Mouse (Mus musculus) mouse embryonic stem cell (cell line): ENCODE measurements around the gene Susd3.

ENCODE experiments used
- in situ Hi-C, 2 experiments: fragments of 300-500 bp; cut with MboI; formaldehyde crosslinking; loops; 1 replicate in 1 of 2; 3 replicates in 1 of 2; pipeline ENCODE4 v1.14.3; 2019 to 2020; ENCODE audit warnings: low sequenced_read_pairs in 2 of 2, low pct_unique_long_range_greater_than_20kb in 1 of 2, mixed read lengths in 1 of 2; ENCODE audit not compliant: unreplicated experiment in 1 of 2

Susd3 gene

DNA sequence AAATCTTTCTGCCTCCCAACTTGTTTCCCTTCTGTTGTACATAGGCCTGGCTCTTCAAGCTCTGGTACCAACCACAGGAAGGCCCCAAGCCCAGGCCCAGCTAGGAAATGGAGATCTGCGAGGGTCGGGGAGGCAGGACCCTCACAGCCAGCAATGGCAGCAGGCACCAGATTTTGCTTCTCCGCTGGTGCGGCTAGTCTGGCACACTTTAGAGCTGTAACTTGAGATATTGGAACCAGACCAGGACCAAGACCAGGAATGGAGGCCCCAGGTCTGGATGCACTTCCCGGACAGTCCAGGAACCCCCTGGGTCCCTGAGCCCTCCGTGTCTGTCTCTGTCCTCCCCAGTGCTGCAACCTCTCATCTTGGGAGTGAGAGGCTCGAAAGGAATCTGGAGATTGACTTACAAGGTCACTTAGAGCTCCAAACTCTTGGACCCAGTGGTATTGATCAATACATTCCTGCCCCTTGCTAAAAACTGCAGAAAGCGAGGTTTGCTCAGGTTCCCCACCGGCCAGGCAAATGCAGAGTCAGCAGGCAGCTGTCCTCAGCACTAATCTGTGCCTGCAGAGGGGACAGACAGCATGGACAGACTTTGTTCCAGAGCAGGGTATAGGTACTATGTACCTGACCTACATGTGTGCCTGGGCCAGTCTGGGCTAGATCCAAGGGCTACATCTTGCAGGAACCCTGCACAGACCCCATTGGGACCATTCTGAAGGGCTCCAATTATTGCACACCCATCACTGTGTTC, 31.5 kb downstream of the Susd3 start:
- in situ Hi-C loops = no loop called here

GRCm38 (mm10) chr13:49216220-49216552, 32.3 kb downstream of the Susd3 start:
- in situ Hi-C loops = no loop called here

DNA sequence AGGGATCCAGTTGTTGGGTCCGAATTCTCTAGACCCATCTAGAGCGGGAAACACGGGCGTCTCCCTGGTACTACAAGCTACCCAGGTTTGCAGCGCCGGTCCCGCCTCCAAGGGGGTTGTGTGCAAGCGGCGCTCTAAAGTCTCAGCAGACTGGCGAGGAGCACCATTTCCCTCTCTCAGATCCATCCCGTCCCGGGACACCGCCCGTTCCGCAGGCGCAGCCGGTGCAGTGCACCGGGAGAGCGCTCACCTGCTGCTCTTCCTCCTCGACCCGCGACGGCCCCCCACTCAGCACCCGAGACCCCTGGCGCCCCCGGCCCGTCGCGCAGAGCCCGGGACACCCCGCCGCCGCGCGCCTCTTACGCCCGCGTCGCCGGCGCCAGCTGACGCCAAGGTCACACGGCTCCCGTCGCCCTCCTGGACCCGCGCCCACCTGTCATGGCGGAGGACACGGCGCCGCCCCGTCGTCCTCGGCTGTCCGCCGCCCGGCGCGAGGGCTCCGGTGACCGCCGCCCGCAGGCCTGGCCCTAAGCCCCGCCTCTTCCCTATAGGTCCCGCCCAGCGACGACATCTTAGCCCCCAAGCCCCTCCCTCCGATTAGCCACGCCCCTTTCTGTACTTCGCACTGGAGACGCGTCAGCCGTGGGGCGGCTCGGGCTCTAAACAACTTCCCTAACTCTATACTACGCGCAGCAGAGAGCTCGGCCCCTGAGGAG, 32.8 kb downstream of the Susd3 start, which contains the start of gene Card19:
TSS of gene Card19 (minus strand) at position 534 of the 716 bp plus-strand sequence.
- in situ Hi-C loops = no loop called here

DNA sequence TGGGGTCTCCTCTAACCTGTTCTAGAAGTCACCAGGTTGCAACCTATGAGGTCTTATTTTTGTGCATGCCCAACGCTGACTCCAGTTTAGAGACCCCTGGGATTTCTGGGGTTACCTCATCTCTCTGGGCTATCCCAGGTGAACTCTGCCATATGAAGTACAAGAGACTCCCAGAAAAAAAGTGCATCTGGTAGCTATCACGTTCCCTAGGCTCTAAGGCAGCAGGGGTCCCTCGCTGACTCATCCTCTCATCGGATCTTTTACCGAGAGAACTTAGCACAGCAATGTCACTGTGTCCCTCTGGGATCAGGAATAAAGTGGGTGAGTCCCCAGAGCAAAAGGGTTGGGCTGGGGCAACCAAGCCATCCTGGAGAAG, 33.4 kb downstream of the Susd3 start:
- in situ Hi-C loops = no loop called here

DNA sequence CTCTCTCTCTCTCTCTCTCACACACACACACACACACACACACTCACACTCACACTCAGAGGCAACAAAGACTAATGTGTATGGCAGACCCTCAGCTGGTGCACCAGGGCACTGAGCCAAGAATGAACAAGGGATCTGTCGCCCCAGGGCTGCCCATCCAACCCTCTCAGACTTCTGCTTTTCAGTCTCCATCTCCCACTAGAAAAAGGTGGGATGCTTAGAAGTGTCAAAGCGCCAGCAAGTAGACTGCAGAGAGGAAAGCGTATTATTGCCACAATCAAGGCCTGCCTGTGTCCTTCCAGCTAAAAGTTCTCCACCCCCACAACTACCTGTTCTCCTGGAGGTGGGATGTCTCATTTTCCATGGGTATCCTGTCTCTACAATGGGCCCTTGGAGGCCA, 34.1 kb downstream of the Susd3 start:
- in situ Hi-C loops = no loop called here

- in situ Hi-C loops = no loop called here
Observed at GRCm38 (mm10) chr13:49213531-49213932, 35.0 kb downstream of the Susd3 start.

DNA sequence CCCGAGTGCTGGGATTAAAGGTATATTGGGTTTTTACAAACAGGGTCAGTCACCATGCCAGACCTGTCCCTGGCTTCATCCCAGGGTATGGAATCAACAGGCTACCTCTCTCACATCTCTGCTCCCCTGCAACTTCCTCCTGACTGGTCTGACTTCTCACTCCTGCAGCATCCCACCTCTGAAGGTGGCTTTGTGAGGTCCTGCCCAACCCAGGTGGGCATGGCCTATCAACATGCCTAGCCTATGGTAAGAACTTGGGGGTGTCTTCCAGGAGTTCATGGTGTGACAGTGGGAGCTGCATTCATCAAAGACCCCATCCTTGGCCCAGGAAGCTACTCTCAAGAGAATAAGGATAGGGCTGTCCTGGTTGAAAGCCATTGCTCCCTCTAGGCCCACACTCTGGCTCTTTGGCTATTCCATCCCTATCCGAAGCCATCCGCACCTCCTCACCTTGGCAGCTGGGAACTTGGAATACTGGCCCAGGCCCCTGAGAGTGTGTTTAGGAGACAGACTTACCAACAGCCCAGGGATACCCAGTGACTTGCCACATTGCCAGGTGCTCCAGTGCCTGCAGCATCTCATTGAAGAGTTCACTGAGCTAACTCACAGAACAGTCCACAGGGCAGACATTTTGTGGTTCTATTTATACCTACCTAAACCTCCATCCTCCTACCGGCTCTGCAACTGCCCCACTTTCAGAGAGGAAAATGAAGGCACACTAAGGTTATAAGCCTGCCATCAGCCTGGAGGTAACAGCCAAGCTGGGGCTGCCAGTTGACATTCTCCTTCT, 35.6 kb downstream of the Susd3 start:
- in situ Hi-C loops = no loop called here

DNA sequence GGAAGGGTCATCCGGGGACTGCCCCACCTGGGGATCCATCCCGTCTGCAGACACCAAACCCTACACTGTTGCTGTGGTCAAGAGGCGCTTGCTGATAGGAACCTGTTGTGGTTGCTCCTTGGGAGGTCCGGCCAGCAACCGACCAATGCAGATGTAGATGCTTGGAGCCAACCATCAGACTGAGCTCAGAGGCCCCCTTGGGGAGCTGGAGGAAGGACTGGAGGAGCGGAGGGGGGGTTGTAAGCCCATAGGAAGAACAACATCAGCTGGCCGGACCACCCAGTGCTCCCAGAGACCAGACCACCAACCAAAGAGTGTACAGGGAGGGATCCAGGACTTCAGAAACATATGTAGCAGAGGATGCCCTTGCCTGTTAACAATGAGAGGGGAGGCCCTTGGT, 39.2 kb downstream of the Susd3 start:
- in situ Hi-C loops = no loop called here

- in situ Hi-C loops = no loop called here
Observed at GRCm38 (mm10) chr13:49206341-49206740, 42.2 kb downstream of the Susd3 start.

DNA sequence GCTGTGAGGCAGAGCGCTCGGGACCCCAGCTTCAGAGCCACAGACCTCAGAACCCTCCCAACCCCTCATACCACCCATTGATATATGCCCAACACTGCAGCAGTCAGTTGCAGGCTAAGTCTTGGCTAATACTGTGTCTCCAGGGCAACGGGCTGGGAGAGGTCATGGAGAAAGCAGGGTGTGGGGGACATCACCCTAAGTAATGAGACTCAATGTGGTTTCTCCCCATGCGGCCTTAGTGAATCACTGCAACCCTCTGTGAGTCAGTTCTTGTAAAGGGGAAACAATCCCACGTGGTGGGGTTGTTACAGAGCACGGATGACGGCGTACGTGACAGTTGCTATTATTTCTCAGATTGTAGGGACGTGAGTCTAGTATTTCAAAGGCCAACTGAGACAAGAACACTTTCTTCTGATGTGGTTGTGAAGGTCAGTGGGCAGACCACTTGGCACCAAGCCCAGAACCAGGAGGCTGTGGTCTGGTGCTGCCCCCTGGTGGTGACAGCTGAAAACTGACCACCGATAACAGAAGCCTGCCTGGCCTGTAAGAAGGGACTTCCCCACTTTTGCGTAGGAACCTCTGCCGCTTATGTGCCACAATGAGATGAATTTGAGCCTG, 43.0 kb downstream of the Susd3 start:
- in situ Hi-C loops = no loop called here

DNA sequence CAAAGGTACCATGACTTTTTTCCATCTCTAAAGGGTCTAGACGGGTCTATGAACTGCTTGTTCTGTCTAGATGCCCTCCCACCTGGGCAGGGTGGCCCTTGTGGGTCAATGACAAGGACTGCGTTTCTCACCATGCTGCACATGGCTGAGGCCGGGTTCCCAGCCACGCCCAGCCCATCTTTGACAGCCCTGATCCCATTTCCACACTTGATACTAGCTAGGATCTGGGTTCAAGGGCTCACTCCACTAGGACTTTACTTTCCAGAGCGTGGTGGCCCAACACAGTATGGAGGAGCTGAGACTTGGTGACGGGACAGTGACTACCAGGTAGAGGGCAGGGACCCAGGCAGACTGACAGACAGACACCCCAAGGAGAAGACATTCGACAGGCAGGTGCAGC, 46.0 kb downstream of the Susd3 start:
- in situ Hi-C loops = no loop called here

DNA sequence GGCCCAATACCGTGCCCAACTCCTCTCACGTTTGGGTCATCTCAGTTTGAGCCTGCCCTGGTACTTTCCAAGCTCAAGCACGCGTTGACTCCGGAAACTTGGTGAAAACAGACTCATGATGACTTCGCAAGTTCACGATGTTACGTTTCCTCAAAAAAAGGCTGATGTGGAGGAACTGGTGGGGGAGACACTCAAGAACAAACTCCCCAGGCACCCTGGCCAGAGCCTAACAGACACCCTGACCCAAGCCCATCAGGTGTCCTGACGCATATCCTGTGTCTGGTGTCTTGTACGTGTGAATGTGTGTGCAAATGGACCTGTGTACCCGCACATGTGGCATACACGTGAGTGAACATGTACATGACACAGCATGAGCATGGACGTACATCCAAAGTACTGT, 47.8 kb downstream of the Susd3 start:
- in situ Hi-C loops = no loop called here

- in situ Hi-C loops = no loop called here
Observed at GRCm38 (mm10) chr13:49199891-49200290, 48.6 kb downstream of the Susd3 start.

DNA sequence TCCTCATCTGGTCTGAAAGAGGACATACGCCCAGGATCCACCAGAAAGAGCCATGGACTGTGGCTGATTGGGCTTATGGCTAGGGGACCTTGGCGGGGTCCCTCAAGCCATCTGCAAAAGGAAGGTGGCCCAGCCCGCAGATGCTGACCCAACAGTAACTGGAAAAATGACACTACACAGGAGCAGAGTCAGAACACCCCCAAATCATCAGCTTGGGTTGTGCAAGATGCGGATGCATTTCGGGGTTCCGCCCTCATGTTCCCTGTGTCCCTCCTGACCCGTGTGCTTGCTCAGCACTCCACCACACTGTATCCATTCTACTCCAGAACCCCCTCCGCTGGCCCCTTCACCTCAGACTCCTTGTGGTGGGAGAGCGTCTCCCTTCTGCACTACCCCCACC, 49.8 kb downstream of the Susd3 start:
- in situ Hi-C loops = no loop called here

GRCm38 (mm10) chr13:49196766-49197165, 51.7 kb downstream of the Susd3 start:
- in situ Hi-C loops = no loop called here

DNA sequence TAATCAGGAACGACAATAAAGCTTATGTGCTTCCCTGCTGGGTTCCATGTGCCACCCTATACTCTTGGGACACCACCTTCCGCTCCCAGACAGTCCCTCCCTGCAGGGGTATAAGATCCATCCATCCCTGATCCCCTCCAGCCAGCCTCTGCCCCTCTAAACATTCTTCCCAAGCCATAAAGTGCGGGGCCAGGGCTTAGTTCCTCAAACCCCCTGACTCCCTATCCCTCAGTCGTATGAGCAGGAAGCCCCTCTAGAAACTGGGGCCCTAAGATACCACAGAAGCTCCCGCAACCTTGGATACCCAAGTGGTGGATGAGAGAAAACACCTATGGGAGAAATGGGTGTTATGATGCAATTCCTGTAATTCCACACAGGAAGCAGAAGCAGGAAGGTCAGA, 52.3 kb downstream of the Susd3 start:
- in situ Hi-C loops = no loop called here

DNA sequence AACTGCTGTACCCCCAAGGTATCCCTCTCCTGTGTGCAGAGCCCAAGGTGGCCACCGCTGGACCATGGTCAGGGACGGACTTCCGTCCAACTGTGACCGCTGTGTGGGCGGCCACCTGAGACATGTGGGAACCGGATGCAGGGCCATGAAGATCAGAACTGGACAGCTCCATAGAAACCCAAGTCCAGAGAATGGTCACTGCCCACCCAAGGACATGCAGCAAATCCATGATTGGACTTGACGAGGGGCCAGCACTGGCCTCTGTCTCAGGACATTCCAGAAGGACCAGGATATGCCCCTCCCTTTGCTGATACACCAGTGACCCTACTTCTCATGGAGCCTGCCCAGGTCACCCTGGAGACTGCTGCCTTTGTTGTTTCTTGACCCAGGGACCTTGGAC, 52.9 kb downstream of the Susd3 start:
- in situ Hi-C loops = no loop called here

GRCm38 (mm10) chr13:49194811-49195210, 53.7 kb downstream of the Susd3 start:
- in situ Hi-C loops = no loop called here

DNA sequence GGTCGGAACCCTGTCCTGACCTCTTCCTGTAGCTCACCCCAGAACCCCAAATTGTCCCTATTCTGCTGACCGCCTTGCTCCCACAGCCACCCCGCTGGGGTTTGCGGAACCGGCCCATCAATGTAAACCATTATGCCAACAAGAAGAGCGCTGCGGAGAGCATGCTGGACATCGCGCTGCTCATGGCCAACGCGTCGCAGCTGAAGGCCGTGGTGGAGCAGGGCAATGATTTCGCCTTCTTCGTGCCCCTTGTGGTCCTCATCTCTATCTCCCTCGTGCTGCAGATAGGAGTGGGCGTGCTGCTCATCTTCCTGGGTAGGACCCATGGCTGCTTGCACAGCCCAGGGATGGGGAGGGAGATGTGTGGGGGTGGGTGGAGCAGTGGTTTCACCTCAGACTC, 54.9 kb downstream of the Susd3 start:
- in situ Hi-C loops = no loop called here
